Mouse (Mus musculus) liver, adult 2 months (tissue): Measurements from ENCODE around the gene Znhit2. TPM values are rescaled to one million over a fixed set of nuclear protein-coding genes. Genes with fewer than 3 reads are reported as not detected.

Experiments used
- DNase-seq: peaks from one replicate; pipeline ENCODE4 v3.0.0-alpha.2; 2011; ENCODE audit warnings: low read depth, low spot score; ENCODE audit errors: extremely low read depth
- H3K27ac ChIP-seq: fragments of 200-500 bp; replicated peaks from 2 replicates; pipeline ENCODE4 v1.5.1; 2012; ENCODE audit warnings: low read depth, mild to moderate bottlenecking, control low read depth, inconsistent platforms, low read length; ENCODE audit not compliant: insufficient read depth
- H3K27me3 ChIP-seq: fragments of 200-500 bp; 2 replicates; pipeline ENCODE4 v1.6.1; 2012; ENCODE audit warnings: mild to moderate bottlenecking, moderate library complexity, low read length, inconsistent platforms; ENCODE audit not compliant: control insufficient read depth, insufficient read depth
- H3K36me3 ChIP-seq: fragments of 200-500 bp; 2 replicates; pipeline ENCODE4 v1.6.1; 2012; ENCODE audit warnings: low read length, inconsistent platforms; ENCODE audit not compliant: control insufficient read depth, insufficient read depth
- H3K4me1 ChIP-seq: fragments of 200-500 bp; 2 replicates; pipeline ENCODE4 v1.6.1; 2011; ENCODE audit warnings: low read length; ENCODE audit not compliant: control insufficient read depth, insufficient read depth
- H3K4me3 ChIP-seq: fragments of 200-500 bp; 2 replicates; pipeline ENCODE4 v1.5.1; 2011; ENCODE audit warnings: low read depth, mild to moderate bottlenecking, control low read depth, low read length, moderate library complexity; ENCODE audit not compliant: insufficient read depth
- H3K79me2 ChIP-seq: fragments of 200-500 bp; 2 replicates; pipeline ENCODE4 v1.6.1; 2012; ENCODE audit warnings: inconsistent platforms, mild to moderate bottlenecking, low read length, moderate library complexity; ENCODE audit not compliant: control insufficient read depth, insufficient read depth
- H3K9ac ChIP-seq: fragments of 200-500 bp; 2 replicates; pipeline ENCODE4 v1.6.1; 2012; ENCODE audit warnings: low read depth, mild to moderate bottlenecking, control low read depth, inconsistent platforms, low read length
- CTCF ChIP-seq: fragments of 200-500 bp; IDR thresholded peaks from 2 replicates; pipeline ENCODE4 v1.5.1; 2011; ENCODE audit warnings: low read depth, low read length, control low read depth
- POLR2A ChIP-seq: fragments of 200-500 bp; IDR thresholded peaks from 2 replicates; pipeline ENCODE4 v1.6.1; 2011; ENCODE audit warnings: low read length, control low read depth; ENCODE audit not compliant: insufficient read depth; ENCODE audit errors: extremely low read depth
- WGBS: fragments of 180-500 bp; shearing (Covaris S2); methylation state at CpG from one replicate; pipeline ENCODE4 v1.1.7; 2018; 5-methylcytosine and 5-hydroxymethylcytosine counted together
- polyA plus RNA-seq: library from polyadenylated mRNA; depleted of rRNA; stranded (reverse); fragments of >200 nt; gene quantifications from 2 replicates; pipeline ENCODE4 v1.2.3, GENCODE M21; 2012
- total RNA-seq: library from RNA; depleted of rRNA; stranded (reverse); fragments of >200 nt; gene quantifications from 2 replicates; pipeline ENCODE4 v1.2.3, GENCODE M21; 2014

Znhit2 gene
- total and polyA plus RNA-seq, 2 experiments, result 10.9 to 52.6 TPM

DNA sequence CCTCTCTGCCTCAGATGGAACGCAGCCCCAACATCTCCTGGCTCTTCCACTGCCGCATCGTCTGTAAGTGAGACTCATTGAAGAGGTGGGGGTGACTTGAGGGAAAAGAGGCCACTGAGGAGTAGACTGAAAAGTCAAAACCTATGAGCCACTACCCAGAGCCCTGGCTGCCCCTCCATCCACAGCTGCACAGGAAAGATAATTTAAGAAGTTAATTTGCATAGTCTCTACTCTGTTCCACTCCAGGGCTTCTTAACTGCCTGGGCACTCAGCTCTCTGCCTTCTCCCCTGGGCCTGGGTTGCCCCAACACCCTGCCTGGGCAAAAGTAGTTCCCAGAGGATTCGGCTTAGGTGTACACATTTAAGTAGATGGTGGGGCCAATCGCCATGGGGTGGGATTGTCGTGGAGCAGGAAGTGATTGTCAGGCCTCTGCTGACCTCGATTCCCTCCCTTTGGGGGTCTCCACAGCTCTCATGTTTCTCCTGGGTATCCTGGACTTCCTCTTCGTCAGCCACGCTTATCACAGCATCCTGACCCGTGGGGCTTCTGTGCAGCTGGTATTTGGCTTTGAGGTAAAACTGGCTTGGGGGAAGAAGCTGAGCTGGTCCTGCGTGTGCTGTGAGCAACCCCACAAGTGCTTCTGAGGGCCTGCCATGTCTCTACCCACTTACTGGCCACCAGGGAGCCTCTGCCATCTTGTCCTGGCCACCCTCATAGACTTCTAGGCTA is 12.1 kb upstream of the Znhit2 start:
- Histone ChIP-seq H3K79me2 (peaks cover 25% of the 10 kb centered on the region; the same call in 1 of the 2 replicates), H3K4me1 (peaks cover 22% of the 10 kb centered on the region), H3K27me3 (no peaks in the 10 kb centered on the region), H3K27ac (no peak overlapping the region), H3K9ac (no peak overlapping the region), H3K36me3 (peaks cover 40% of the 10 kb centered on the region), H3K4me3 (no peak overlapping the region)
- WGBS, result 79% methylated on average over 11 of the region's 11 CpGs
- no peak for DNase-seq
- no peak for TF ChIP-seq POLR2A
- TF ChIP-seq CTCF, result no peak

DNA sequence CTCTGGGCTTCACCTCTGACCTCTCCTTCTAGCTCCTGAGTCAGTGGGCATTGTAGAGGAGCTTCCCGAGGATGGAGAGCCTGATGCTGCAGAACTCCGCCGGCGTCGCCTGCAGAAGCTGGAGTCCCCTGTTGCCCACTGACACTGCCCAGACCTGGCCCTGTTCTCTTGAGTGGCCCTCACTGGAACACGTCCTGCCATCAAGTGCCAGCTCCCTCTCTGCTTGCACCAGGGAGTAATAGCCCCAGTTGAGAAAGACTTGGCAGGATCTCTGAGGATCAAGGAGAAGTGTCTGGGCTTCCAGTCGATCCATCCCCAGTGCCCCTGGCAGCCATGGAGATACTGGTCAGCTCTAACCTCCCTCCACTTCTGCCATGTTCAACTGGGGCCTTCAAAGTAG is 8.5 kb upstream of the Znhit2 start:
- Histone ChIP-seq H3K9ac (no peak overlapping the region), H3K4me1 (peaks cover 23% of the 10 kb centered on the region), H3K4me3 (no peak overlapping the region), H3K36me3 (peaks cover 52% of the 10 kb centered on the region), H3K27ac (no peak overlapping the region), H3K79me2 (peaks cover 18% of the 10 kb centered on the region; the same call in 1 of the 2 replicates), H3K27me3 (no peaks in the 10 kb centered on the region)
- no peak for TF ChIP-seq POLR2A
- no peak for TF ChIP-seq CTCF
- no peak for DNase-seq
- WGBS, result 72% methylated on average over 7 of the region's 7 CpGs

DNA sequence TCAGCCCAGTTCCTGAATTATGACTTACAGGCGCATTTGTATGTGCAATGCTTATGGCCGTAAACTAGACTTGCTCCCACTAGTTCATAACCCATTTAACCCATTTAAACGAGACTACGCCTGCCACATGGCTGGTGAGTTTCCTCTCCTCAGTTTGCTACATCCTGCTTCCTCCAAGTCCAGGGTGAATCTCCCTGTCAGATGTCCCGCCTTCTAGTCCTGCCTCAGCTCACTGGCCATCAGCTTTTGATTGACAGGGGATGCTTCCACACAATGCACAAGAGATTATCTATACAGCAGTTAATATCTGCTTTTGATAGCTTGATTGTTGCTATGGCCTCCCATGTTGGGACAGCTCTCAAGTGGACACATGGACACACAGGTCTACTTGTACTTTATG is 6.7 kb upstream of the Znhit2 start:
- H3K4me3 ChIP-seq, result no peak overlapping the region
- H3K36me3 ChIP-seq, result peaks cover 43% of the 10 kb centered on the region
- no peak overlapping the region for H3K9ac ChIP-seq
- no peak overlapping the region for H3K27ac ChIP-seq
- WGBS, result 75% methylated on average over 5 of the region's 5 CpGs
- H3K79me2 ChIP-seq, result peaks cover 4% of the 10 kb centered on the region; the same call in 1 of the 2 replicates
- H3K4me1 ChIP-seq, result peaks cover 14% of the 10 kb centered on the region; the same call in 1 of the 2 replicates
- no peaks in the 10 kb centered on the region for H3K27me3 ChIP-seq
- TF ChIP-seq POLR2A, result no peak
- no peak for TF ChIP-seq CTCF
- DNase-seq, result no peak

DNA sequence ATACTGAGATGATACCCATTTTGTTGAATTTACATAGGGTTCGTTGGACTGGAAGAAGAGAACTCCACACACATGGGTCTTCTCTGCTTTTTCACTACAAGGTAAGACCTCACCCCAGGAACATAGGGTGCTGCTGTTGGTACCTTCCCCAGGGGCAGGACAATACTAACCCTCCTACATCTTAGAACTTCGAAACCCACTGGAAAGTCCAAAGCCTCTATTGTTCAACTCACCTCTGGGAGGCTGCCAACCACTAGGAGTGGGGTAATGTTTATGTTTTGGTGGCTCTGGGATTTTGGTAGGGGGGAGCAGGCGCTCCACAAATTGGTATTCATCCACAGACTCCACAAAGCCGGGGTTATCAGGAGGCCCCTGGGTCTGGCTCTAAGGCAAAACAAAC is 4.3 kb upstream of the Znhit2 start:
- Histone ChIP-seq H3K27me3 (no peaks in the 10 kb centered on the region), H3K79me2 (no peaks in the 10 kb centered on the region; the same call in 1 of the 2 replicates), H3K27ac (no peak overlapping the region), H3K4me3 (no peak overlapping the region), H3K36me3 (peaks cover 33% of the 10 kb centered on the region), H3K4me1 (peaks cover 11% of the 10 kb centered on the region; the same call in 1 of the 2 replicates), H3K9ac (no peak overlapping the region; the same call in 1 of the 2 replicates)
- no peak for DNase-seq
- TF ChIP-seq CTCF, result no peak
- TF ChIP-seq POLR2A, result no peak
- 26% methylated on average over 4 of the region's 4 CpGs for WGBS

DNA sequence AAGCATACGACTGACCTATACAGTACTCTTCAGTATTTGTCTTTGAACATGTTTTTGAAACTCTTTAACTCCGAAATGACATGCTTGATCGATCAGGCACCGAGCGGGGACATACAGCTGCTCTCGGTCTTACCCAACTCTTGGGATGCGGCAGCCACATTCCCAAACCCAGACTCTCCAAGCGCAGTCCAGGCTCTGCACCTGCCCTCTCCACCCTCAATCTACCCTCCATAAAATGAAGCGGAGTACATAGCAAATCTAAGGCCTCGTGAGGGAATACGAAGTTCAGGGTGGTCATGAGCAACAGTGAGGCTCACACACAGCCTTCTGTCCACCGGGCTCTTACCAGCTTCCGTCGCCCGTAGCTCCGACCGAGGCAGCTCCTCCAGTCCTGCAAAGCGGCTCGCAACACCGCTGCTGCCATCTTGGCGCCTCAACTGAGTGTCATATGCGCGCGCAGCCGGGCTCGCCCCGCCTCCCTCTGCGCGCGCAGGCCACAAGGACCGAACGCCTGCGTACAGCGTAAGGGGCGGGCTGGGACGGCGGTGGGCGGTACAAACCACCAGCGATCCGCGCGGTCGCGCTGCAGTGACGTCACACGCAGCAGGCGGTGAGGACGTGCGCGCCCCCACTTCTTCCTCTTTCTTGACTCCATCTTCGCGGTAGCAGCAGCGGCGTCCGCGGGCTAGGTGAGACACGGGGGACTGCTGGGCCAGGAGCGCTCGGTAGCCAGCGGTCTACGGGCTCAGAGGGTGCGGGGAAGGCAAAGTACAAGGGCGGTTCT is 3.5 kb upstream of the Znhit2 start, which contains the start of the genes Mrpl49 and Fau:
Gene Mrpl49, minus strand, starts transcription at position 473 of the 784 bp plus-strand sequence.
Gene Fau, plus strand, starts transcription at position 532 of the 784 bp plus-strand sequence.
- WGBS, result under 1% methylated on average over 63 of the region's 63 CpGs
- no peaks in the 10 kb centered on the region; the same call in 1 of the 2 replicates for H3K79me2 ChIP-seq

More for the DNA sequence above, 3.5 kb upstream of the Znhit2 start, which contains the start of the genes Mrpl49 and Fau:
- H3K27ac ChIP-seq, result peak within 1 kb of the TSS; percentile 82
- H3K4me1 ChIP-seq, result peaks cover 16% of the 10 kb centered on the region
- TF ChIP-seq POLR2A (peak; percentile 94), CTCF (no peak)
- peak; percentile 81 for DNase-seq
- peak within 1 kb of the TSS; percentile 87 for H3K4me3 ChIP-seq
- H3K36me3 ChIP-seq, result peaks cover 25% of the 10 kb centered on the region
- no peaks in the 10 kb centered on the region for H3K27me3 ChIP-seq
- peak within 1 kb of the TSS; percentile 91 for H3K9ac ChIP-seq
